Mouse (Mus musculus) megakaryocyte, embryonic 14.5 days (primary cell): ENCODE results near the gene Ints13.

Source experiments
- FLI1 ChIP-seq: IDR thresholded peaks from 2 replicates; pipeline ENCODE4 v1.6.1; 2012; ENCODE audit warnings: low read length, inconsistent platforms, mixed read lengths
- GATA1 ChIP-seq: IDR thresholded peaks from 3 replicates; pipeline ENCODE4 v1.6.1; 2012; ENCODE audit warnings: mixed read lengths, low read length, inconsistent platforms, borderline replicate concordance

- TF ChIP-seq FLI1 (no peak), GATA1 (no peak)
Measured at GRCm38 (mm10) chr6:146514531-146514948, 63.1 kb downstream of the Ints13 start.
